Mouse (Mus musculus) heart, postnatal 0 days (tissue): ENCODE measurements at regions not wholly inside any gene's neighbourhood (a gene's known extent, or its start where the extent isn't known, plus 50 kb on each side); places are given as distances from the start of the nearest gene placed in this dataset.

Experiments
- ATAC-seq: fragments of 200-750 bp; cut with Nextera tagmentation; 2 replicates; pipeline ENCODE4 v1.8.0; 2017; ENCODE audit warnings: low read depth, moderate number of reproducible peaks, moderate library complexity; ENCODE audit not compliant: insufficient read depth
- DNase-seq: peaks from one replicate; pipeline ENCODE4 v3.0.0-alpha.2; 2016; ENCODE audit warnings: low spot score
- H3K27ac ChIP-seq: fragments of 300-500 bp; sonication (generic); 2 replicates; pipeline ENCODE4 v1.5.1; 2014; ENCODE audit warnings: low read depth, mild to moderate bottlenecking
- H3K27me3 ChIP-seq: fragments of 300-500 bp; sonication (generic); 2 replicates; pipeline ENCODE4 v1.6.1; 2014; ENCODE audit warnings: low read length, mixed read lengths; ENCODE audit not compliant: control insufficient read depth, insufficient read depth
- H3K36me3 ChIP-seq: fragments of 300-500 bp; sonication (generic); replicated peaks from 2 replicates; pipeline ENCODE4 v1.6.1; 2014; ENCODE audit warnings: low read length, mixed read lengths; ENCODE audit not compliant: control insufficient read depth, insufficient read depth
- H3K4me1 ChIP-seq: fragments of 300-500 bp; sonication (generic); 2 replicates; pipeline ENCODE4 v1.6.1; 2014; ENCODE audit warnings: antibody characterized with exemption; ENCODE audit not compliant: control insufficient read depth, insufficient read depth
- H3K4me2 ChIP-seq: fragments of 300-500 bp; sonication (generic); 2 replicates; pipeline ENCODE4 v1.6.1; 2014; ENCODE audit warnings: low read depth, mild to moderate bottlenecking, low read length, moderate library complexity
- H3K4me3 ChIP-seq: fragments of 300-500 bp; sonication (generic); 2 replicates; pipeline ENCODE4 v1.5.1; 2014; ENCODE audit warnings: low read depth, low read length
- H3K9ac ChIP-seq: fragments of 300-500 bp; sonication (generic); replicated peaks from 2 replicates; pipeline ENCODE4 v1.6.1; 2014; ENCODE audit warnings: low read depth, low read length, mixed read lengths
- H3K9me3 ChIP-seq: fragments of 300-500 bp; sonication (generic); replicated peaks from 2 replicates; pipeline ENCODE4 v1.6.1; 2016; ENCODE audit warnings: low read length; ENCODE audit not compliant: control insufficient read depth
- CTCF ChIP-seq: IDR thresholded peaks from 2 replicates; pipeline ENCODE4 v1.5.1; 2016; ENCODE audit warnings: antibody characterized with exemption, control low read depth, low read depth
- EP300 ChIP-seq: IDR thresholded peaks from 2 replicates; pipeline ENCODE4 v1.6.1; 2016; ENCODE audit warnings: antibody characterized with exemption, low read depth
- WGBS: fragments of 180-500 bp; shearing (Covaris S2); extraction: QIAGEN DNeasy Blood & Tissue Kit; methylation state at CpG from one replicate; pipeline ENCODE4 v1.1.7; 2014; 5-methylcytosine and 5-hydroxymethylcytosine counted together

DNA sequence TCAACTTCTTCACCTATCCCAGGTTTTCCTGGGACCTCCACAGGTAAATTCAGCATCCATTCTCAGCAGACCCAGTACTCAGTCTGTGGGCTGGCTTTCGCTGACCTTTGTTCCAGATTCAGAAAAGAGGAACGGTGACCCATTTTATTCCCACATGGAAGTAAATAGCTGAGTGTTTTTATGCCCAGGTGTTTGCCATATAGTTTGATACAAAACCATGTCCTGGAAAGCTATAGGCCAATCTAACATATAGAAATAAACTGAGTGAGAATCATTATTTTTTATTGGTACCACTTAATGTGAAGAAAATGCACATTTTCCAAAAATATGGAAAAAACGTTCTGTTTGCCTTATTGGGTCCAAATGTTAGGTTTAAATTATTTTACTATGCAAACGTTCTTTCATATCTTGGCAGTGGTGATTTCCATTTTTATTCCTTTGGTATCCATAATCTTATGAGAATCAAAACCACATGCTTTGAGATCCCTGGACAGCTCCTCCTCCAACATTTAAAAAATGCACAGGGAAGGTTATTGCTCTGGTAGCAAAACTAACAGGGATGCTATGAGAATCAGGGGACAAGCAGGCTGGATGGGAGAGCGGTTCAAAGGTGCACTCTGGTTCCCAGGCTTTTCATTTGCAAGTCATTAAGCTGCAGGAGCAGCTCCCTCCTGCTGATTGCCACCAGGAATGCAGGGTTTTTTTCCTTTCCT lies 250.3 kb downstream of the Ttc32 start:
- Histone ChIP-seq H3K9me3 (no peaks in the 10 kb centered on the region), H3K27me3 (no peaks in the 10 kb centered on the region), H3K4me2 (no peak overlapping the region), H3K36me3 (no peaks in the 10 kb centered on the region), H3K27ac (no peak overlapping the region), H3K4me1 (no peaks in the 10 kb centered on the region), H3K9ac (no peak overlapping the region), H3K4me3 (no peak overlapping the region)
- DNase-seq, result no peak
- ATAC-seq, result no peak
- TF ChIP-seq EP300, result no peak
- no peak for TF ChIP-seq CTCF
- 51% methylated on average over 5 of the region's 5 CpGs for WGBS

DNA sequence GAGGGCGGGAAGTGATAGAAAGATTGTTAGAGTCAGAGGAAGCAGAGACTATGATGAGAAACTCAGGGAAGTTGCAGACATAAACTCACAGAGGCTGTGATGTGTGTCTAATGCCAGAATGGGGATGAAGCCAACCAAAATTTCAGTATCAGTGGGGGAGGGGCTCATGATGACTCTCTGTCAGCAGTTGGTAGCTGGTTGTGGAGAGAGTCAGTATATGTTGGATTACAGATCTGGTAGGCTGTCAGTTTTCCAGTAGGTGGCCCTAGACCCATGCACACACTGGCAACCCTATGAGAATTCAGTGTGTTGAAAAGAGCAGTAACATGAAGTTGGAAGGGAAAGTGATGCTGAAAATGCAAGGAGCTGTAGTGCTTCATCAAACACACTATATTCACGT lies 257.5 kb downstream of the Ttc32 start:
- no peak overlapping the region for H3K4me2 ChIP-seq
- H3K4me3 ChIP-seq, result no peak overlapping the region
- H3K4me1 ChIP-seq, result no peaks in the 10 kb centered on the region
- H3K27me3 ChIP-seq, result no peaks in the 10 kb centered on the region
- H3K9ac ChIP-seq, result no peak overlapping the region
- 68% methylated on average over 2 of the region's 2 CpGs for WGBS
- DNase-seq (no peak), ATAC-seq (no peak)
- no peak for TF ChIP-seq CTCF
- no peak for TF ChIP-seq EP300
- no peak overlapping the region for H3K27ac ChIP-seq
- H3K36me3 ChIP-seq, result no peaks in the 10 kb centered on the region
- H3K9me3 ChIP-seq, result no peaks in the 10 kb centered on the region

DNA sequence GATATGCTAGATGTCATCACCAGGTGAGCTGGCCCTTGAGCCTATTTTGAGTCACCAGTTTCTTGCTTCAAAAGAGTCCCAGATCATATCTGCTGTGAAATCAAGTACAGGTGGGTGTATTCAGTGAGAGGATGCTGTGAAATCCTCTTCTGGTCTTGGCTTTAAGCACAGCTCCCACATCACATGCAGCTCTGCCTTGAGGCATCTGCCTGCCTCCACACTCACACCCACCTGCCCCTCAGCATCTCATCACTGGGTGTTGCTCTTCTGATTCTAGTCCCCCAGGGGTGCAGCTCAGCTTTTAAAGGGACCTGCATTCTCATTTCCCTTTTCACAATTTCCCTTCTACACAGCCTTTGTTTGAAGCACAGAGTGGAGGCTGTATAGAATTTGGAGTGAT lies 262.9 kb downstream of the Ttc32 start:
- TF ChIP-seq CTCF (no peak), EP300 (no peak)
- H3K27ac ChIP-seq, result no peak overlapping the region
- H3K4me3 ChIP-seq, result no peak overlapping the region
- no peak for ATAC-seq
- no peaks in the 10 kb centered on the region for H3K27me3 ChIP-seq
- DNase-seq, result no peak
- no peaks in the 10 kb centered on the region for H3K9me3 ChIP-seq
- H3K9ac ChIP-seq, result no peak overlapping the region
- H3K4me1 ChIP-seq, result no peaks in the 10 kb centered on the region
- no peaks in the 10 kb centered on the region for H3K36me3 ChIP-seq
- no peak overlapping the region for H3K4me2 ChIP-seq

DNA sequence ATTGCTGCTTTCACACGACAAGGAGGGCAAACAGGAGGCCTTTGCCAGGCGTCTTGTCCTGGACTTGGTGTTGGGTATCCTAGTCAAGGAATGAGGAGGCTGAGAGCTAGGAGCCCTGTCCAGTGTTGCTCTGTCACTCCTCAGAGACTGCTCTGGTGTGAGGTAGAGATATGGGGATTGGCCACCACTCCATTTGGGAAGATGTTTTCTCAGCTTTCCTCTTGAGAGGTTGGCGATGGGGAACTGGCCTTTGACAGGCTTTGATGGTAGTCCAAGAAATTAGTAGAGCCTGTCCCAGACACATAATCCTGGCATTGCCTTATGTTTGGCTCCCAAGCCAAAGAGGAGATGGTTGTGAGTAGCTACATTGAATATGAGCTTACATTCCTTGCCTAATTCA lies 265.4 kb downstream of the Ttc32 start:
- no peak overlapping the region for H3K9ac ChIP-seq
- TF ChIP-seq CTCF (no peak), EP300 (no peak)
- H3K27ac ChIP-seq, result no peak overlapping the region
- no peaks in the 10 kb centered on the region for H3K4me1 ChIP-seq
- no peak overlapping the region for H3K4me2 ChIP-seq
- no peaks in the 10 kb centered on the region for H3K36me3 ChIP-seq
- DNase-seq (no peak), ATAC-seq (no peak)
- WGBS, result 71% methylated on average over 3 of the region's 3 CpGs
- no peak overlapping the region for H3K4me3 ChIP-seq
- no peaks in the 10 kb centered on the region for H3K9me3 ChIP-seq
- H3K27me3 ChIP-seq, result no peaks in the 10 kb centered on the region

DNA sequence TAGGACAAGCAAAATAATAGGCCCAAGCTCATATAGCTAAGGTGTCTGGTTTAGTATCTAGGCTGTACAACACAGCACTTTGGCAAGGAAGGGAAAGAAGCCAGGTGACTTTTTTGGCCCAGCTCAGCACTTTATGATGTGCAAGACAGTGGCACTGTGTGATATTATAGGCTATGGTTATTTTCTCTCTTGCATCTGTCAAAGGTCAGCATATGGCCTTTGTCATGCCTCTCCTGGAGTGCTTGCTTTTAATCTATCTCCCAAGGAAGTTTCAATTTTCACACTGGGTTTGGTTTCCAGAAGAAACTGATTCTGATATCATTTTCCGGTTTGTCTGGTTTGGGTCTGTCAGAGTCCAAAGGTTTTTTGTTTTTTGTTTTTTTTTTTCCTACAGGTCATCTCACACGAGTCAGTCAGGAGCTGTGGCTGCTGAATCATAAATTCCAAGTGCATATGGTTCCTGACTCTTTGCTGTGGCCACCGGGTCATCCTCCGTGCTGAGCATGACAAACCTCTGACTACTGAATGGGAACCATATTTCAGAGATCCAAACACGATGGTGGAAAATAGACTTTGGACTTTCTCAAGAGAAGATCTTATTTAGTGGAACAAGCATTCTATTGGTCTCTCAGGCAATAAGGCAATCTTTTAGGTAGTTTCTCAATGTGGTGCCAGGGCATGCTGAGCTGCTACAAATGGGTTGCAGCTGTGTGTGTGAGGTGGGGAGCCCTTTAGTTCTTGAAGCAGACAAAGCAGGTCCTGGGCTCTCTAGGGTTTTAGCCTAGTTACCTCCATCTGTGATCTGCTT lies 269.3 kb downstream of the Ttc32 start:
- H3K4me3 ChIP-seq, result no peak overlapping the region
- H3K27me3 ChIP-seq, result no peaks in the 10 kb centered on the region
- WGBS, result 58% methylated on average over 5 of the region's 5 CpGs
- no peak for DNase-seq
- no peak overlapping the region for H3K27ac ChIP-seq
- H3K36me3 ChIP-seq, result no peaks in the 10 kb centered on the region
- TF ChIP-seq CTCF (no peak), EP300 (no peak)
- H3K9ac ChIP-seq, result no peak overlapping the region
- no peak for ATAC-seq
- no peaks in the 10 kb centered on the region for H3K4me1 ChIP-seq
- H3K9me3 ChIP-seq, result no peaks in the 10 kb centered on the region
- no peak overlapping the region for H3K4me2 ChIP-seq

DNA sequence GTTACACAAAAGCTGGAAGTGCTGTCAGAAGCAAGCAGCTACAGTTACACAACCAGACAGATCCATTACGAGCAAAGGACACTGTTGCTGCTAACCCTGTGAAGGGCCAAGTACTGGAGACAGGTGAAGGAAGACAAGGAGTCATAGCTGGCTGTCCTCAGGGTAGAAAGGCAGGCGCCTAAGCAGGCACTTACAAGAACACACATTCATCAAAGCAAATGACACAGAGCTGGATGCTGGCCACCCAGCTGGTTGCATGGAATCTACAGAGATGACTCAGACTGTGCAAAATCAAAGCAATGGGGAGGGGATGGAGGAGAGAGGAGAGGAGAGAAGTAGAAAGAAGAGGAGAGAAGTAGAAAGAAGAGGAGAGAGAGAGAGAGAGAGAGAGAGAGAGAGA lies 265.8 kb upstream of the Osr1 start:
- Histone ChIP-seq H3K36me3 (no peaks in the 10 kb centered on the region), H3K27me3 (no peaks in the 10 kb centered on the region), H3K4me2 (no peak overlapping the region), H3K4me3 (no peak overlapping the region), H3K9ac (no peak overlapping the region), H3K4me1 (no peaks in the 10 kb centered on the region), H3K27ac (no peak overlapping the region), H3K9me3 (no peaks in the 10 kb centered on the region)
- TF ChIP-seq EP300, result no peak
- no peak for TF ChIP-seq CTCF
- 46% methylated on average over 2 of the region's 2 CpGs for WGBS
- DNase-seq (no peak), ATAC-seq (no peak)
